Mouse (Mus musculus): ENCODE measurements around the gene Ift140.
"Not testable (repeated sequence)": the region's sequence is repeated elsewhere in the genome, so short reads cannot be mapped to it uniquely, and the experiment has no call there.

Ift140 gene

GRCm38 (mm10) chr17:25120406-25120805 lies 104.5 kb downstream of the Ift140 start, which contains the start of gene Ptx4:
Gene Ptx4 (plus strand): TSS chr17:25120760.
- DNase-seq: no peak

DNA sequence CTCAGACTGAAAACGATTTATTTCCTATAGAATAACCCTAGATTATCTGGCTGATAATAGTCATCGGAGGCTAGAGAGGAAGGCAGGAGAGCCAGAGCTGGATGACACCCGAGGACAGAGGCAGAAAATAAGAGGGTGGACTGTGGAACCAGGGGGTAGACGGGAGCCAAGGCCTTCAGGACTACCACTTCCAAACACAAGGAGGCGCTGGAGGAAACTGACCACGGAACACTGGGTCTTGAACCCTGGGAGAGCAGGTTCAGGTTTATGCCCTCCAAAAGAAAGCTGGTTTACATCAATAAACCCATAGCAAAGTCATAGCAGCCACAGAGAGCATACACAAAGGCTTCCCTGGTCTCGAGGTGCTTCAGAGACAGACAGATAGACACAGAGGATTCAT lies 108.1 kb downstream of the Ift140 start:
- DNase-seq: peak; percentile 33

DNA sequence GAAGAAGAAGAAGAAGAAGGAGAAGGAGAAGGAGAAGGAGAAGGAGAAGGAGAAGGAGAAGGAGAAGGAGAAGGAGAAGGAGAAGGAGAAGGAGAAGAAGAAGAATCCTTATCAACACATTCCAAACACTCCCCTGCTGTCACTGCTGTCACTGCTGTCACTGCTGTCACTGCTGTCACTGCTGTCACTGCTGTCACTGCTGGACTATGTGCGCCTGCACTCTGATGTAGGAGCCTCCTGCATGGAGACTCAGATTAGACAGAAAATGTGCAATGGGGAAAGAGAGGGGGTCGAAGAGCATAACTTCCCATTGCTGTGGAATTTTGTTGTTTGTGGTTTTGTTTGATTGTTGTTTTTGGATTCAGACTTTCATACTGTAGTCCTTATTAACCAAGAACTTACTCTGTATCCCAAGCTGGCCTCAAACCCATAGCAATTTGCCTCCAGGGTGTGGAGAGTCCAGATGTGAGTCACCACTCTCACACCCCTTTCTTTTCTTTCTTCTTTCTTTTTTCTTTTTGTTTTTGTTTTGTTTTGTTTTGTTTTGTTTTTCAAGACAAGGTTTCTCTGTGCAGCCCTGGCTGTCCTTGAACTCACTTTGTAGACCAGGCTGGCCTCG lies 109.7 kb downstream of the Ift140 start:
- DNase-seq: not testable (repeated sequence)

GRCm38 (mm10) chr17:25127079-25127478 lies 111.2 kb downstream of the Ift140 start:
- DNase-seq: peak; percentile 48

DNA sequence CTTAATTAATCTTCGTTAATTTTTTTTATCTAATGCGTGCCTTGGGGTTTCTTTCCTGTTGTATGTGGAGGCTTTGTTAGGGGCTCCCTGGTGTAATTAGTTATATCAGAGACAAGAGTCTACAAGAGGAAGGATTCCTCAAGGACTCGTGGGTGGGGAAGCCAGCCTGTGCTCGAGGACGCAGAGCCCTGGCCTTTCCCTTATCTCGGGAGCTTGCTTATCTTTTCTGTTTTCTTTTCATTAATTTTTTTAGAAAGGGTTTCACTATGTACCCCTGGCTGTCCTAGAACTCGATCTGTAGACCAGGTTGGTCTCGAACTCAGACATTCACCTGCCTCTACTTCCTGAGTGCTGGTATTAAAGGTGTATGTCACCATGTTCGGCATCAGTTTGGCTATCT lies 111.8 kb downstream of the Ift140 start:
- DNase-seq: no peak

- DNase-seq: peak; percentile 9
These were observed 114.2 kb downstream of the Ift140 start for GRCm38 (mm10) chr17:25130060-25130459.

DNA sequence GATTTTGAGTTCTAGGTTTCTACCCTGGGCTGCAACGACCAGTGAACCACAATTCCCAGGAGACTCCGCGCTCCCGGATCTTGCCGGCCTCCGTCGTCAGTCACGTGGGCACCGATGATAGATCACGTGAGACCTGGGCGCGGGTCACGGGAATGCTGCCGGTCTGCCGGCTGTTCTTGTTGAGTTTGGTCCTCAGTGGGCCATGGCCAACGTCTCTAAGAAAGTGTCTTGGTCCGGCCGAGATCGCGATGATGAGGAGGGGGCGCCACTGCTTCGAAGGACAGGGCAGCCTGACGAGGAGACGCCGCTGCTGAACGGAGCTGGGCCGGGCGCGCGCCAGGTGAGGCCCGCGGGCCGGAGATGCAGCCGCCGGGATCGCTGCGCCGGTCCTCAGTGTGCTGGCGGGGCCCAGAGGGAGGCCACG lies 117.4 kb downstream of the Ift140 start, which contains the start of gene Clcn7:
Clcn7 (plus strand) TSS at position 117 of the 424 bp plus-strand sequence.
- DNase-seq: peak; percentile 94

DNA sequence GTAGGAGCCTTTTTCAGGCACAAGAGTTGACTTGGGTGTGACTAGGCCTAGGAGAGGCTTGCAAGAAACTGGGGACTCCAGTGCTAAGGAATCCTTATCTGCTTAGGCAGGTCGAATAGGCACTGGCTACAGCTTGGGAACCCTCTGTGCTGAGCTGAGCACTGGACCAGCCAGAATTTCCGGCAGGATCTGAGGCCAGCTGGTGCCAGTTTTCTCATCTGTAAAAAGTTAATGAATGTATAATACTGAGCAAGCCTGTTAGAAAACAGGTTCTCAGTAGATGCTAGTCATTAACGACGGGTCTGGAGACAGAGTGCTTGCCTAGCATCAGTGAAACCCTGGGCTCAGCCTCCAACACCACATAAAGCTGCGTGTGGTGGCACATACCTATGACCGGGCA lies 119.7 kb downstream of the Ift140 start:
- no peak for DNase-seq

- DNase-seq: no peak
These were observed 122.9 kb downstream of the Ift140 start for GRCm38 (mm10) chr17:25138803-25139202.

- DNase-seq: peak; percentile 19
These were observed 124.1 kb downstream of the Ift140 start for GRCm38 (mm10) chr17:25139960-25140359.

Measured in retina, postnatal 1 day (tissue).